Mouse (Mus musculus) myocyte (in vitro differentiated cells): ENCODE measurements around the gene Tnnc1.

Experiments
- E2F4 ChIP-seq: IDR thresholded peaks from one replicate; pipeline ENCODE4 v1.6.1; 2011; ENCODE audit warnings: mild to moderate bottlenecking, control low read depth, moderate library complexity; ENCODE audit not compliant: insufficient read depth
- MAX ChIP-seq: IDR thresholded peaks from one replicate; pipeline ENCODE4 v1.6.1; 2011; ENCODE audit warnings: low read depth, mild to moderate bottlenecking, control low read depth
- MYOD1 ChIP-seq, 3 experiments: IDR thresholded peaks; one replicate each; pipeline ENCODE4 v1.6.1; 2011; ENCODE audit warnings: control low read depth in 2 of 3, low read depth in 2 of 3, mild to moderate bottlenecking in 2 of 3, moderate library complexity in 1 of 3; ENCODE audit not compliant: insufficient read length in 2 of 3, control insufficient read depth in 1 of 3
- MYOG ChIP-seq, 3 experiments: IDR thresholded peaks; one replicate each; pipeline ENCODE4 v1.6.1; 2011; ENCODE audit warnings: control low read depth in 2 of 3, low read depth in 2 of 3, mild to moderate bottlenecking in 2 of 3; ENCODE audit not compliant: insufficient read length in 2 of 3, control insufficient read depth in 1 of 3, insufficient read depth in 1 of 3
- POLR2A ChIP-seq: IDR thresholded peaks from one replicate; pipeline ENCODE4 v1.6.1; 2011; ENCODE audit warnings: low read depth, mild to moderate bottlenecking, control low read depth, moderate library complexity; ENCODE audit not compliant: insufficient read length
- POLR2AphosphoS2 ChIP-seq: IDR thresholded peaks from one replicate; pipeline ENCODE4 v1.6.1; 2011; ENCODE audit warnings: low read depth, control low read depth; ENCODE audit not compliant: insufficient read length
- REST ChIP-seq: IDR thresholded peaks from one replicate; pipeline ENCODE4 v1.6.1; 2011; ENCODE audit warnings: mild to moderate bottlenecking, control low read depth, moderate library complexity; ENCODE audit not compliant: insufficient read depth, insufficient read length
- SRF ChIP-seq: IDR thresholded peaks from one replicate; pipeline ENCODE4 v1.6.1; 2011; ENCODE audit warnings: low read depth; ENCODE audit not compliant: control insufficient read depth, insufficient read length
- TCF12 ChIP-seq: IDR thresholded peaks from one replicate; pipeline ENCODE4 v1.6.1; 2011; ENCODE audit warnings: mild to moderate bottlenecking, control low read depth; ENCODE audit not compliant: poor library complexity, insufficient read depth, severe bottlenecking
- USF1 ChIP-seq: IDR thresholded peaks from one replicate; pipeline ENCODE4 v1.6.1; 2011; ENCODE audit warnings: low read depth, mild to moderate bottlenecking, control low read depth, moderate library complexity

DNA sequence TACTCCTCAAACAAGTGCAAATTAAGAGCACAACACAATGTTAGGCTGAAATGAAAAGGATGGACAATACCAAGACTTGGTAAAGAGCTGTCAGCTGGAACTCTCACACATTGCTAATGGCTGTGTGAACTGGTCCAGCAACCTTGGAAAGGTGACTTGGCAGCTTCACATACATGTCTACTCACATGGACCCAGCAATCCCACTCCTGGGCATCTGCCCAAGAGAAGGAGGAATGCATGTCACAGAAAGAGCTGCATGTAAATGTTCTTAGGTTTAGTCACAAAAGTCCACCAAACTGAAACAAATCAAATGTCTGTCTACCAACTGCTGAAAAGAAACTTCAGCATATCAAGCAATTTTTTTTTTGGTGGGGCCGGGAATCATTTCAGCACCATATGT is 37.8 kb downstream of the Tnnc1 start:
- TF ChIP-seq POLR2A (no peak), REST (no peak), E2F4 (no peak), MAX (no peak), USF1 (no peak), POLR2AphosphoS2 (no peak), MYOG (IDR thresholded peaks at IDR 0.05; ENCODE audit: control insufficient read depth in 1 of 3, insufficient read depth in 1 of 3, insufficient read length in 2 of 3, low read depth in 2 of 3) (no peak), MYOD1 (IDR thresholded peaks at IDR 0.05; ENCODE audit: control insufficient read depth in 1 of 3, insufficient read length in 2 of 3, low read depth in 2 of 3) (no peak), TCF12 (no peak), SRF (no peak)
